Mouse (Mus musculus) limb, embryonic 15.5 days (tissue): ENCODE data around the gene Rptor. TPM values are rescaled to one million over a fixed set of nuclear protein-coding genes. Genes with fewer than 3 reads are reported as not detected.
"Not testable (repeated sequence)": the region's sequence is repeated elsewhere in the genome, so short reads cannot be mapped to it uniquely, and the experiment has no call there.

Experiments used
- ATAC-seq: fragments of 200-750 bp; cut with Nextera tagmentation; 2 replicates; pipeline ENCODE4 v1.8.0; 2017; ENCODE audit warnings: low read depth, moderate TSS enrichment; ENCODE audit not compliant: insufficient number of reproducible peaks, low FRiP score, low TSS enrichment
- H3K27ac ChIP-seq: fragments of 300-500 bp; sonication (generic); 2 replicates; pipeline ENCODE4 v1.5.1; 2015; ENCODE audit warnings: moderate library complexity, mild to moderate bottlenecking, inconsistent platforms
- H3K27me3 ChIP-seq: fragments of 300-500 bp; sonication (generic); 2 replicates; pipeline ENCODE4 v1.6.1; 2015; ENCODE audit warnings: inconsistent platforms
- H3K36me3 ChIP-seq: fragments of 300-500 bp; sonication (generic); 2 replicates; pipeline ENCODE4 v1.6.1; 2015; ENCODE audit warnings: inconsistent platforms
- H3K4me1 ChIP-seq: fragments of 300-500 bp; sonication (generic); 2 replicates; pipeline ENCODE4 v1.6.1; 2015; ENCODE audit warnings: inconsistent platforms
- H3K4me2 ChIP-seq: fragments of 300-500 bp; sonication (generic); 2 replicates; pipeline ENCODE4 v1.6.1; 2015; ENCODE audit warnings: mild to moderate bottlenecking, inconsistent platforms
- H3K4me3 ChIP-seq: fragments of 300-500 bp; sonication (generic); 2 replicates; pipeline ENCODE4 v1.5.1; 2015; ENCODE audit warnings: mild to moderate bottlenecking, inconsistent platforms
- H3K9ac ChIP-seq: fragments of 300-500 bp; sonication (generic); 2 replicates; pipeline ENCODE4 v1.6.1; 2015; ENCODE audit warnings: inconsistent platforms
- H3K9me3 ChIP-seq: fragments of 300-500 bp; sonication (generic); 2 replicates; pipeline ENCODE4 v1.6.1; 2016; ENCODE audit warnings: inconsistent platforms
- WGBS: fragments of 180-500 bp; shearing (Covaris S2); methylation state at CpG from one replicate; pipeline ENCODE4 v1.1.7; 2015; 5-methylcytosine and 5-hydroxymethylcytosine counted together
- polyA plus RNA-seq: library from polyadenylated mRNA; unstranded; fragments of >200 nt; fragmentation: Nextera tagmentation; extraction: Ambion mirVana; gene quantifications from 2 replicates; pipeline ENCODE4 v1.2.1, GENCODE M21; 2015

Rptor gene
- polyA plus RNA-seq, 1 experiment from 2014 or later, result 9.0 TPM

DNA sequence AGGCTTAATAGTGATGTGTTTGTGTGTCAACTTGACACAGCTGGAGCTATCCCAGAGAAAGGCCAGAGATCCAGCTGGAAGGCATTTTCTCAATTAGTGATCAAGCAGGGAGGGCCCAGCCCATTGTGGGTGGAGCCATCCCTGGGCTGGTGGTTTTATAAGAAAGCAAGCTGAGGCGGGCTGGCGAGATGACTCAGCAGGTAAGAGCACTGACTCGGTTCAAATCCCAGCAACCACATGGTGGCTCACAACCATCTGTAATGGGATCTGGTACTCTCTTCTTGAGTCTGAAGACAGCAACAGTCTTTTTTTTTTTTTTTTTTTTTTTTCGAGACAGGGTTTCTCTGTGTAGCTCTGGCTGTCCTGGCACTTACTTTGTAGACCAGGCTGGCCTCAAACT is 58.8 kb downstream of the Rptor start:
- H3K4me3 ChIP-seq, H3K27ac ChIP-seq, H3K9ac ChIP-seq, ATAC-seq, H3K9me3 ChIP-seq, H3K27me3 ChIP-seq, H3K36me3 ChIP-seq, H3K4me2 ChIP-seq: not testable (repeated sequence)
- H3K4me1 ChIP-seq, result peaks cover 22% of the 10 kb centered on the region; the same call in 1 of the 2 replicates
- 39% methylated on average over 4 of the region's 4 CpGs for WGBS

DNA sequence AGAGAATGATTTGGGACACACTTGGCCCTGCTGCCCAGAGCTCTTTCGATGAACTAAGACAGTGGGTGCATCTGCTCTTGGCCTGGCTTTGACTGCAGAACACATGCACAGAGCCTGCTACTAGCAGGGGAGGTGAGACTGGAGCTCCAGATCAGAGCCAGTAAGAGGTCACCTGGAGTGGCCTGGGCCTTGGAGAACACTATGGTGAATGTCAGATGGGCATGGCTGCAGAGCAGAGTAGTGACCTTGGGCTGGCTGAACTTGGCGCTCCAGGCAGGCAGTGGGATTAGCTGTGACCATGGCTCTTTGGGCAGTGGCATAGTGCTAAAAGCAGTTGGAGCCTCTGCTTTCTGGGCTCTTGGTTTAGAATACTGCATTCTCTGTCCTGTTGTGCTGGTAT is 61.2 kb downstream of the Rptor start:
- no peaks in the 10 kb centered on the region for H3K36me3 ChIP-seq
- H3K4me1 ChIP-seq, result peaks cover 26% of the 10 kb centered on the region; the same call in 1 of the 2 replicates
- H3K4me3 ChIP-seq, result no peak overlapping the region
- no peak overlapping the region for H3K27ac ChIP-seq
- H3K4me2 ChIP-seq, result no peak overlapping the region
- ATAC-seq, result no peak
- no peak overlapping the region for H3K9ac ChIP-seq
- H3K9me3 ChIP-seq, result no peaks in the 10 kb centered on the region
- 90% methylated on average over 2 of the region's 2 CpGs for WGBS
- H3K27me3 ChIP-seq, result no peaks in the 10 kb centered on the region

DNA sequence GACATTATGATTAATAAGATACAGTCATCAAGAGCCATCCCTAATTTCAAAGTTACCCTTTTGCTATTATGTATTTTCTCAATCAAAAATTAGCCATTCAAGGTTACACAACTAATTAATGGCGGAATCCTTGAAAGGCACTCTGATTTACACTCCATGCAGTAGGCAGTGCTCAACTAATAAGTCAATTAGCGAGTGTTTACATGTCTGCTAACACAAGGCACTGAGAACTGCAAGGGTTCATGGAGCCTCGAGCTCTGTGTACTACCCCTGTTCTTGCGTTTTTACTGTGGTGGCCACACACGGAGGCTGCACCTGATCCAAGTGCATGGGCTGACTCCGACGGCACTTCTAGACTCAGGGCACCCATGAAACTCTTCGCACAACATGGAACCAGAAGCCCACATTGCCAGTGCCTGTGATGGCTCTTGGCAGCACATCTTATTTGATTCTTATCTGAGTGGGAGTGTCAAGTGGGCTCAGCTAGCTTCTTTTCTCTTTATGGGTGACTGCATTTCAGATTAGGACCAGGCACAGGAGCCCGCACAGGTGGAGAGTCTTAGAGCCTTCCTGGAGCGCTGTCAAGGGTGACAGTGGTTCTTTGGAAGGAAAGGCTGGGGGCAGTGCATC is 62.1 kb downstream of the Rptor start:
- H3K27me3 ChIP-seq, result no peaks in the 10 kb centered on the region
- peaks cover 26% of the 10 kb centered on the region; the same call in 1 of the 2 replicates for H3K4me1 ChIP-seq
- H3K4me3 ChIP-seq, result no peak overlapping the region
- no peaks in the 10 kb centered on the region for H3K9me3 ChIP-seq
- no peaks in the 10 kb centered on the region for H3K36me3 ChIP-seq
- H3K9ac ChIP-seq, result no peak overlapping the region
- 62% methylated on average over 10 of the region's 10 CpGs for WGBS
- no peak overlapping the region for H3K27ac ChIP-seq
- no peak overlapping the region for H3K4me2 ChIP-seq
- no peak for ATAC-seq

DNA sequence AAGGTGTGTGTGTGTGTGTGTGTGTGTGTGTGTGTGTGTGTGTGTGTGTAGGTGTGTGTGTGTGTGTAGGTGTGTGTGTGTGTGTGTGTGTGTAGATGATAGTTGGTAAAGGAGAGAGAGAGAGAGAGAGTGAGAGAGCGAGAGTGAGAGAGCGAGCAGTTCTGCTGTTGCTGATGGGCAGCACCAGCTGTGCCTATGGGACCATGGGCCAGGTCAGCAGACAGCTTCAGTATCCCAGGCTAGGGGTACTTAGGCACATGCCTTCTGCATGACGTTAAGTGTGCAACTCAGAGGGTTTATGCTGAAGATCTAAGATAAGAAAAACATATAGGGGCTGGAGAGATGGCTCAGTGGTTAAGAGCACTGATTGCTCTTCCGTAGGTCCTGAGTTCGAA is 62.6 kb downstream of the Rptor start:
- 87% methylated on average over 5 of the region's 5 CpGs for WGBS
- Histone ChIP-seq H3K9ac (no peak overlapping the region), H3K36me3 (no peaks in the 10 kb centered on the region), H3K9me3 (no peaks in the 10 kb centered on the region), H3K4me1 (peaks cover 26% of the 10 kb centered on the region; the same call in 1 of the 2 replicates), H3K27me3 (no peaks in the 10 kb centered on the region), H3K27ac (no peak overlapping the region), H3K4me3 (no peak overlapping the region), H3K4me2 (no peak overlapping the region)
- ATAC-seq, result no peak

DNA sequence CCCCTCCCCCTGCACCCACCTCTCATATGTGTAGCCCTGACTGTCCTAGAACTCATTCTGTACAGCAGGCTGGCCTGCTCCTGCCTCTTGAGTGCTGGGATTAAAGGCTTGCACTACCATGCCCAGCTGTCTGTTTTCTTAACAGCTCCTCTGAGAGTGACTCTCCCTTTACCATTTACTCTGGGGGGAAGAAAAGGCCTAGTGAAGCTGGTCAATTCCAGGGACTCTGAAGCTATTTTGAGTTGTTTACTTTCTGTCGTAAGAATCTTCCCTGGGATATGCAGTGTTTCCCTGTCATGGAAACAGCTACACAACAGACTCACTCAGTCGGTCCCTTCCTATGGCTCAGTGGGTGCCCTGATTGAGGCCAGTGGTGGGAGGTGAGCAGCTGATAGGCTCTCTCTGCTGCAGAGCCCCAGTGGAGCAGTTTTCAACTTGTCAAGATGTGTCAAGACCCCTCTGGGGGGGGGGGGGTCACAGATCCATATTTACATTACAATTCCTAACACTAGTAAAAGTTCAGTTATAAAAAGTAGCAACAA is 63.9 kb downstream of the Rptor start:
- peak; percentile 53; the same call in 1 of the 2 replicates for ATAC-seq
- WGBS, result 32% methylated on average over 2 of the region's 2 CpGs
- H3K27ac ChIP-seq, result no peak overlapping the region

DNA sequence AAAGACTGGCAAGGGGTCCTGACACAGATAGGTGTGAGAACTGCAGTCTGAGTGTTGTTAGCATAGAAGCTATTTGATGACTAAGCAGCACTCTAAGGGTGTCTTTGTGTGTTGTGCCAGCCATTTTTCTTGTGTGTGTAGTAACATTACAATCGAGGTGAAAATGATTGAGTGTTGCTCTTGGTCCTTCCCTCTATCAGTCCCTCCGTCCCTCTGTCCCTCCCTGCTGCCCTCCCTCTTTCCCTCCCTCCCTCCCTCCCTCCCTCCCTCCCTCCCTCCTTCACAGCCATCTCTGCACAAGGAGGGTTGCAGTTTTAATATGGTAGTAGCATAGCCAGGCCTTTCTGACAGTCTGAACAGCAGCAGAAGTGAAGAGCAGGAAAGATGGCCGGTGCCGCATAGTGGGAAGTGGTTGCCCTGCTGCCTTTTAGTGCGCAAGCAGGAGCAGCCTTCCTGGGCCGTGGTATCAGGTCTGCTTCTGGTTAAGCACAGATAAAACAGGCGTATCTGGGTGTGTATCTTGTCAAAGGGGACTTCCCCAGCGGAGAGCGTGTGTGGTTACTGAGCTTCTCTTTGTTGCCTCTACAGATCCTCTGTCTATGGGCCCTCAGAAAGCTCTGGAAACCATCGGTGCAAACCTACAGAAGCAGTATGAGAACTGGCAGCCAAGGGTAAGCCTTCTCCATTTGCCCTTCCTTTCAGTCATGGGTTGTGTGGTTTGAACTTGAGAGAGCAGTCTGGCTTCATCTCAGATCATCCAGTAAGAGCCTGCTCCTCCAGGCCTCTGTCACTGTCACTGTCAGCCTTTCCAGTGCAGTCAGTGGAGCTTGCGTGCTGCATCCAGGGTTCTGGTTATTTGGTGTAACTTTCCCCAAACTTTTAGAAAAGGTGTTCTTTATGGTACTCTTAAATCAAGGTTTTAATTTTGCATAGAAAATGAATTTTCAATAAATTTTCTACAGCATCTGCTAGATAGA is 68.3 kb downstream of the Rptor start:
- Histone ChIP-seq H3K4me2 (no peak overlapping the region), H3K27ac (no peak overlapping the region), H3K9me3 (no peaks in the 10 kb centered on the region), H3K27me3 (no peaks in the 10 kb centered on the region), H3K36me3 (0 out of 2 replicates have a peak, but pooled peaks cover 2% of the 10 kb centered on the region), H3K9ac (no peak overlapping the region), H3K4me3 (no peak overlapping the region), H3K4me1 (peaks cover 13% of the 10 kb centered on the region; the same call in 1 of the 2 replicates)
- 68% methylated on average over 11 of the region's 11 CpGs for WGBS
- ATAC-seq, result no peak

More for the DNA sequence above, 63.9 kb downstream of the Rptor start:
- Histone ChIP-seq H3K4me3 (no peak overlapping the region), H3K27me3 (no peaks in the 10 kb centered on the region), H3K36me3 (no peaks in the 10 kb centered on the region), H3K4me2 (no peak overlapping the region), H3K9ac (no peak overlapping the region), H3K4me1 (peaks cover 26% of the 10 kb centered on the region; the same call in 1 of the 2 replicates), H3K9me3 (no peaks in the 10 kb centered on the region)

DNA sequence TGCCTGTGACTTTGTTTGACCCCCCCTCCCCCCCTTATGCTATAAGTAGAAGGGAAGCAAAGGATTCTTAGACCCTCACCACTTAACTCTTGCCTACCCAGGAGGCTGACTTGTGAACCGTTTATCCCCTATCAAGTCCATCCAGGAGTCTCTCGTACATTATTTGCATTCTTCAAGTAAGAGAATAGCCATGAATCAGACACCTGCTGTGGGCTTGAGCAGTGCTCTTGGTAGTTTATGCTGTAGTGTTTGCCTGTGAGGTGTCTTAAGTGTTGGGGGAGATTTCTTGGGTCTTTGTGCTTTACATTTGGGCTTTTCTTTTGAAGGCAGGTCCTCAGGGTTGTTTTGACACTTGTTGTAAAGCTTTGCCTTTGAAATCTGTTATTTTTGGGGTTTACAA is 69.3 kb downstream of the Rptor start:
- WGBS, result 57% methylated on average over 2 of the region's 2 CpGs
- no peak for ATAC-seq

DNA sequence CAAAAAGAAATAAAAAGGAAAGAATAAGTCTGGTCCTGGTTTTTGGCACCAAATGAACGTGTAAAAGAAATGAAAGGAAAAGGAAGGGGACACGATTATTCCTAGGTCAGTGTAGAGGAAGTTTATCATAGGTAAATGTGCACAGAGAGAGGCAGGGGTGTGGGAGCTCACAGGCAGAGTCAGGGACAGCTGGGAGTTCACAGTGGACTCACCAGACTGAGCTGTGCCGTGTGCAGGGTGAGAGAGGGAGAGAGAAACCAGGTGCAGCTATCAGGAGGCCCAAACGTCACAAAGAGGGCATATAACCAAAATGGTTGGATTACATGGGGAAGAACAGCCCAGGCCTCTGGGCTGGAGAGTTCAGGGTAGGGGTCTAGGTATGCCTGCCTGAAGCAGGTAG is 70.1 kb downstream of the Rptor start:
- ATAC-seq, result no peak
- no peak overlapping the region for H3K9ac ChIP-seq

More for the DNA sequence above, 69.3 kb downstream of the Rptor start:
- Histone ChIP-seq H3K27ac (no peak overlapping the region), H3K4me2 (no peak overlapping the region), H3K9me3 (no peaks in the 10 kb centered on the region), H3K36me3 (0 out of 2 replicates have a peak, but pooled peaks cover 2% of the 10 kb centered on the region), H3K4me1 (peaks cover 16% of the 10 kb centered on the region; the same call in 1 of the 2 replicates), H3K9ac (no peak overlapping the region), H3K4me3 (no peak overlapping the region), H3K27me3 (no peaks in the 10 kb centered on the region)

DNA sequence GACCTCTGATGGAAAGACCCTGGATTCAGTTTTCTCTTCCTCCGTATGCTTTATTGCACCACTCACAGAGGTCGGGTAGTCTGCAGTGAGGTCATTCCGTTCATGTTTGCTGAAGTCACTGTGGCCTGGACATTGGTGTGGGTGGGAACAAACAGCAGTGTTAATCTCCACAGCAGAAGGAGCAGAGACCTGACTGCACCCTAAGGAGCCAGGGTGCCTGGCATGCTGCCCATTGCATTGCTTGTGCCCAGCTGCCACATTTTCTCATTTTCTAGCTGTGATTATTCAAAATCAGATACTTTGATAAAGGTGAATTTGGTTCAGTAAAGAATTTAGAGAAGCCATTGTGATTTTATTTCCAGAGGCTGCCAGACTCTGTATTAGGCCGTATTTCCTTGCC is 72.1 kb downstream of the Rptor start:
- Histone ChIP-seq H3K9ac (no peak overlapping the region), H3K4me1 (peaks cover 18% of the 10 kb centered on the region; the same call in 1 of the 2 replicates), H3K27ac (no peak overlapping the region), H3K27me3 (no peaks in the 10 kb centered on the region), H3K4me2 (no peak overlapping the region), H3K36me3 (0 out of 2 replicates have a peak, but pooled peaks cover 2% of the 10 kb centered on the region), H3K4me3 (no peak overlapping the region), H3K9me3 (no peaks in the 10 kb centered on the region)
- 44% methylated on average over 4 of the region's 4 CpGs for WGBS
- ATAC-seq, result no peak

More for the DNA sequence above, 70.1 kb downstream of the Rptor start:
- H3K9me3 ChIP-seq, result no peaks in the 10 kb centered on the region
- no peak overlapping the region for H3K4me2 ChIP-seq
- 70% methylated on average over 4 of the region's 4 CpGs for WGBS
- H3K4me3 ChIP-seq, result no peak overlapping the region
- no peak overlapping the region for H3K27ac ChIP-seq
- H3K27me3 ChIP-seq, result no peaks in the 10 kb centered on the region
- peaks cover 18% of the 10 kb centered on the region; the same call in 1 of the 2 replicates for H3K4me1 ChIP-seq
- H3K36me3 ChIP-seq, result 0 out of 2 replicates have a peak, but pooled peaks cover 2% of the 10 kb centered on the region

DNA sequence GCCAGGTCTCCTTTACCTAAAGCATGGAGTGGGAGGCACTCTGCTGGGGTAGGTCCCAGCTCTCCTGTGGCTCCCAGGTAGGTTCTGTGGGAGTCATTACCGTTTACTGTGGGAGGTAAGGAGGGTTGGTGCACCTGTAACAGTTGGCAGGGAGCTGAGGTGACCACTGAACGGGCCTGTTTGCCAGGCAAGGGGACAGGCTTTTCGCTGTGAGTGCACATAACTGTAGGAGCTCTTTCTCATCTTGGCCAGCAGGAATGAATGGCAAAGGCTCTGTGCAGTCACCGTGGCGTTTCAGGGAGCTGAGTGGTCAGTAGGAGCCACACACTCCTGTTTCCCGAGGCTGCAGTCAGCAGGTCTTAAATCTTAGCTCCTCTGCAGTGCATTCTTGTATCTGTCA is 72.8 kb downstream of the Rptor start:
- no peak for ATAC-seq
- no peak overlapping the region for H3K27ac ChIP-seq
- no peak overlapping the region for H3K4me2 ChIP-seq
- H3K9me3 ChIP-seq, result no peaks in the 10 kb centered on the region
- H3K27me3 ChIP-seq, result no peaks in the 10 kb centered on the region
- H3K4me3 ChIP-seq, result no peak overlapping the region
- peaks cover 18% of the 10 kb centered on the region; the same call in 1 of the 2 replicates for H3K4me1 ChIP-seq
- 73% methylated on average over 6 of the region's 6 CpGs for WGBS
- no peak overlapping the region for H3K9ac ChIP-seq
- 0 out of 2 replicates have a peak, but pooled peaks cover 2% of the 10 kb centered on the region for H3K36me3 ChIP-seq

DNA sequence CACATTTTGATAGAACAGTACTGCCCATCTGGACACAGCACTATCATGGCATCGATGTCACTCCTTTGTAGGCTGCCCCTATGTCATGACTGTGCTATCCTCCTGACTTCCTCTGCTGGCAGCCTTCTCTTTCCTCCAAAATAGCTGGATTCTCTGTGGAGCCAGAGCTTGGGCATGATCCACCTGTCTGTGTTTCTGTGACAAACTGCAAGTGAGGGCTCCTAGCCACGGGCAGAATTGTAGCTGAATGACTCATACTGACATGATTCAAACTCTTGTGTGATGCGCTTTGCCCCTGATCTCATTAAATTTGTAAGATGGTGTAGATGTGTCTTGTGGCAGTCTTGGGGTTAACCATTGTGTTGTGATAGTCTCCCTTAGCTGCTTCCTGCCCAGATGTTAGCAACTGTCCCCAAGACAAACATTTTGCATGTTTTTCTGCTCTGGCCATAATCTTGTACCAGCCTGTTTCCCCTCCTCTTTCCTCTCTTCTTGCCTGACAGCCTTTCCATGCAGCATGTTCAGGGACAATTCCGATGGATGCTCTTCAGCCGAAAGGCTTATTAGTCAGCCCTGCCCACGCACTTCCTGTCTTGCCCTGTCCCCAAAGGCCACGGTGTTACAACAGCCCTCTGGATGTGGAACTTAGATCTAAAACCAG is 74.2 kb downstream of the Rptor start:
- no peak overlapping the region for H3K27ac ChIP-seq
- 66% methylated on average over 7 of the region's 7 CpGs for WGBS
- ATAC-seq, result no peak

More for the DNA sequence above, 74.2 kb downstream of the Rptor start:
- H3K4me3 ChIP-seq, result no peak overlapping the region
- H3K4me1 ChIP-seq, result peaks cover 24% of the 10 kb centered on the region; the same call in 1 of the 2 replicates
- no peaks in the 10 kb centered on the region for H3K27me3 ChIP-seq
- no peaks in the 10 kb centered on the region for H3K9me3 ChIP-seq
- no peak overlapping the region for H3K4me2 ChIP-seq
- 0 out of 2 replicates have a peak, but pooled peaks cover 2% of the 10 kb centered on the region for H3K36me3 ChIP-seq
- H3K9ac ChIP-seq, result no peak overlapping the region
